Mouse (Mus musculus) heart, embryonic 16.5 days (tissue): ENCODE results near the gene Gm8909. TPM values are rescaled to one million over a fixed set of nuclear protein-coding genes. Genes with fewer than 3 reads are reported as not detected.
"Not testable (repeated sequence)": the region's sequence is repeated elsewhere in the genome, so short reads cannot be mapped to it uniquely, and the experiment has no call there.

ENCODE experiments used
- ATAC-seq: fragments of 200-750 bp; cut with Nextera tagmentation; replicated peaks from 2 replicates; pipeline ENCODE4 v1.8.0; 2017; ENCODE audit warnings: moderate number of reproducible peaks; ENCODE audit not compliant: insufficient read depth, low FRiP score; ENCODE audit errors: extremely low read depth
- H3K27ac ChIP-seq: fragments of 300-500 bp; sonication (generic); 2 replicates; pipeline ENCODE4 v1.5.1; 2014; ENCODE audit warnings: mild to moderate bottlenecking, low read length, control low read depth, moderate library complexity
- H3K27me3 ChIP-seq: fragments of 300-500 bp; sonication (generic); 2 replicates; pipeline ENCODE4 v1.6.1; 2014; ENCODE audit warnings: low read length, mixed read lengths; ENCODE audit not compliant: control insufficient read depth, insufficient read depth
- H3K36me3 ChIP-seq: fragments of 300-500 bp; sonication (generic); 2 replicates; pipeline ENCODE4 v1.6.1; 2014; ENCODE audit not compliant: control insufficient read depth, insufficient read depth
- H3K4me1 ChIP-seq: fragments of 300-500 bp; sonication (generic); 2 replicates; pipeline ENCODE4 v1.6.1; 2014; ENCODE audit warnings: low read length, mixed read lengths; ENCODE audit not compliant: control insufficient read depth, insufficient read depth
- H3K4me2 ChIP-seq: fragments of 300-500 bp; sonication (generic); 2 replicates; pipeline ENCODE4 v1.6.1; 2014; ENCODE audit warnings: low read depth, mild to moderate bottlenecking, control low read depth, low read length
- H3K4me3 ChIP-seq: fragments of 300-500 bp; sonication (generic); 2 replicates; pipeline ENCODE4 v1.5.1; 2014; ENCODE audit warnings: mild to moderate bottlenecking, control low read depth, low read length
- H3K9ac ChIP-seq: fragments of 300-500 bp; sonication (generic); 2 replicates; pipeline ENCODE4 v1.6.1; 2014; ENCODE audit warnings: low read length, control low read depth
- H3K9me3 ChIP-seq: fragments of 300-500 bp; sonication (generic); replicated peaks from 2 replicates; pipeline ENCODE4 v1.6.1; 2016; ENCODE audit warnings: low read length; ENCODE audit not compliant: control insufficient read depth
- WGBS: fragments of 180-500 bp; shearing (Covaris S2); extraction: QIAGEN DNeasy Blood & Tissue Kit; methylation state at CpG from one replicate; pipeline ENCODE4 v1.1.7; 2014; 5-methylcytosine and 5-hydroxymethylcytosine counted together
- polyA plus RNA-seq: library from polyadenylated mRNA; unstranded; fragments of >200 nt; fragmentation: Nextera tagmentation; extraction: Ambion mirVana; gene quantifications from 2 replicates; pipeline ENCODE4 v1.2.1, GENCODE M21; 2015

Gm8909 gene
- polyA plus RNA-seq, 1 experiment from 2014 or later, result 1.9 TPM

DNA sequence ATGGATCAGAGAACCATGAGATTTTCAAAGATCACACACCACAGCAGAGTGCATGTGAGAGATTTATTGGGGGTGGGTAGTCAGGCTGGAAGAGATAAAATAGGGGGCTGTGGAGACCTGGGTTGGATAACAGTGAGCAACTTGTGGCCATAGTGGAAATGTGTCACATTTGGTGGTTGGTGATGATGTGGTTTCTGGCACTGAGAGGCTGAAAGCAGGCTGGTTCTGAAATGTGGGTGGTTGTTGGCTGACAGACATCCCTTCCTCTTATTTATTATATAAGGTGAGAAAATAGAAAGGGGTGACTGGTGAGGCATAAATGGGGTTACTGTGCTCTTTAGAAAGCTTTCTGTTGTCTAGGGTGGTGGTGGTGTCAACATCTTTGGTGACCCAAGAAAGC lies 1.4 kb upstream of the Gm8909 start:
- Histone ChIP-seq H3K4me3 (no peak overlapping the region), H3K9ac (no peak overlapping the region), H3K27me3 (peaks cover 47% of the 10 kb centered on the region), H3K27ac (no peak overlapping the region), H3K36me3 (no peaks in the 10 kb centered on the region), H3K4me1 (peaks cover 3% of the 10 kb centered on the region; the same call in 1 of the 2 replicates), H3K4me2 (no peak overlapping the region), H3K9me3 (no peaks in the 10 kb centered on the region)
- ATAC-seq, result no peak

GRCm38 (mm10) chr17:36169094-36169493 lies 757 bp upstream of the Gm8909 start:
- not testable (repeated sequence) for H3K4me1 ChIP-seq, ATAC-seq, H3K36me3 ChIP-seq, H3K9ac ChIP-seq, H3K9me3 ChIP-seq, H3K4me2 ChIP-seq, H3K4me3 ChIP-seq, H3K27ac ChIP-seq
- no CpG with 5 or more reads among the region's 1 CpGs for WGBS
- peaks cover 49% of the 10 kb centered on the region for H3K27me3 ChIP-seq

- no peak; the same call in 1 of the 2 replicates for ATAC-seq
- H3K4me2 ChIP-seq, result peak overlapping the region; percentile 63
- H3K27ac ChIP-seq, result no peak overlapping the region
- peaks cover 55% of the 10 kb centered on the region for H3K27me3 ChIP-seq
- H3K4me3 ChIP-seq, result peak overlapping the region; percentile 55
- H3K9ac ChIP-seq, result no peak overlapping the region
- H3K4me1 ChIP-seq, result peaks cover 3% of the 10 kb centered on the region; the same call in 1 of the 2 replicates
- no peaks in the 10 kb centered on the region for H3K9me3 ChIP-seq
- 2% methylated on average over 49 of the region's 51 CpGs for WGBS
- H3K36me3 ChIP-seq, result no peaks in the 10 kb centered on the region
Measured at GRCm38 (mm10) chr17:36167306-36168038, 865 bp downstream of the Gm8909 start.

DNA sequence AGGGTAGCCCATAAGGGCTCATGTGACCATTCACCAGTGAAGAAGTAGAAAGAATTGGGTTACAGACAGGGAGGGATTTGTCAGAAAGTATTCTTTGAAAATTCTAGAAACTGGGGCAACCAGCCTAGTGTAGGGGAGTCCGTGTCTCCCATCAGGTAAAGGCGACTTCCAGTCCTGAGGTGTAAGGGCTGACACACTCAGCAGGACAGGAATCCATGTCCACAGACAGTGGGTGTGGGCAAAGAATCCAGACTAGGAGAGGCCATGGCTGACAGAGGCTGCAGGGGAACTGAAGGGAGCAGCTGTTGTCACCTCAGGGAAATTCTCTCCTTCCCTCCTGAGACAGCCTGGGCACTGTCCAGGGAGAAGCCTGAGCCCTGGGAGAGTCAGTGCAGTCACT lies 1.4 kb downstream of the Gm8909 start:
- ATAC-seq, result not testable (repeated sequence)

GRCm38 (mm10) chr17:36161129-36162051 lies 6.9 kb downstream of the Gm8909 start:
- H3K36me3 ChIP-seq, result no peaks in the 10 kb centered on the region
- ATAC-seq, result 0 out of 2 replicates have a peak, but pooled peaks have one; percentile 14
- no peak overlapping the region for H3K27ac ChIP-seq
- 3% methylated on average over 48 of the region's 56 CpGs for WGBS
- H3K4me3 ChIP-seq, result peak overlapping the region; percentile 36
- H3K9ac ChIP-seq, result no peak overlapping the region
- H3K9me3 ChIP-seq, result no peaks in the 10 kb centered on the region
- peaks cover 4% of the 10 kb centered on the region; the same call in 1 of the 2 replicates for H3K4me1 ChIP-seq
- H3K27me3 ChIP-seq, result peaks cover 49% of the 10 kb centered on the region
- peak overlapping the region; percentile 58 for H3K4me2 ChIP-seq

More for the DNA sequence above, 1.4 kb downstream of the Gm8909 start:
- not testable (repeated sequence) for H3K4me2 ChIP-seq, H3K9ac ChIP-seq, H3K27ac ChIP-seq, H3K4me3 ChIP-seq, H3K36me3 ChIP-seq, H3K4me1 ChIP-seq, H3K9me3 ChIP-seq
- 20% methylated on average over 2 of the region's 2 CpGs for WGBS
- H3K27me3 ChIP-seq, result peaks cover 60% of the 10 kb centered on the region

DNA sequence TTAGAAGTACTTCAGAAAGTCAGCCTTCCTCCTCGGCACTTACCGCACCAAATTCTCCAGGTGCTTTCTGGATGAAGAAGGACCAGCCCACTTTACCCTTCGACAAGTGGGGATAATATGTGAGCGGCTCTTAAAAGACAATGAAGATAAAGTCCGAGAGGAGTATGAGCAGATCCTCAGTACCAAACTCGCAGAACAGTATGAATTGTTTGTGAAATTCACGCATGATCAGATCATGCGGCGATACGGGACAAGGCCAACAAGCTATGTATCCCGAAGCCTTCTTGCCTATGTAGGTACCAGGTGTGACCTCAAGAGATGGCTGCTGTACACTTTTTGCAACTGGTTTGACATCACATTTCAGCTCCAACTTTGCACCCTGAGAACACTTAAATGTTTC lies 10.1 kb downstream of the Gm8909 start:
- H3K4me1 ChIP-seq, H3K36me3 ChIP-seq, ATAC-seq, H3K9me3 ChIP-seq, H3K9ac ChIP-seq, H3K27ac ChIP-seq: not testable (repeated sequence)
- peak overlapping the region; percentile 31; the same call in 1 of the 2 replicates for H3K4me3 ChIP-seq
- 16% methylated on average over 11 of the region's 11 CpGs for WGBS
- peaks cover 47% of the 10 kb centered on the region for H3K27me3 ChIP-seq
- H3K4me2 ChIP-seq, result peak overlapping the region; percentile 52

DNA sequence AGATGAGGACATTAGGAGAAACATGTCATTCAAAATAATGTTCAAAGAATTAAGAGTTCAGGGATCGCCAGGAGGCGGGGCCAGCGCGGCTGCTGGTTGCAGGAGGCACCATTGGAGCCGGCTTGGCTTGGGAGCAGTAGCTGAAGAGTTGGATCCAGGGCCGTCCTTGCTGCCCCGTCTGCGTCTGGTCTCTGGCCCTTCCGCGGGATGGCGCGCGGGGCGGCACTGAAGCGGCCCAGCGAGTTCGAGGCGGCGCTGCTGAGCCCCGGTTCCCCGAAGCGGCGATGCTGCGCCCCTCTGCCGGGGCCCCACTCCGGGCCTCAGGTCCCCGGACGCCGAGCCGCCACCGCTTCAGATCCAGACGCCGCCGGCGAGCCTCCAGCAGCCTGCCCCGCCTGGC lies 10.6 kb downstream of the Gm8909 start:
- 0 out of 2 replicates have a peak, but pooled peaks have one; percentile 45 for ATAC-seq
- not testable (repeated sequence) for H3K4me1 ChIP-seq, H3K9me3 ChIP-seq, H3K27ac ChIP-seq, H3K36me3 ChIP-seq
- peaks cover 49% of the 10 kb centered on the region for H3K27me3 ChIP-seq
- H3K4me3 ChIP-seq, result peak overlapping the region; percentile 31
- peak overlapping the region; percentile 52 for H3K4me2 ChIP-seq
- WGBS, result 0% methylated on average over 36 of the region's 36 CpGs
- H3K9ac ChIP-seq, result 0 out of 2 replicates have a peak overlapping the region, but pooled peaks have one; percentile 2

DNA sequence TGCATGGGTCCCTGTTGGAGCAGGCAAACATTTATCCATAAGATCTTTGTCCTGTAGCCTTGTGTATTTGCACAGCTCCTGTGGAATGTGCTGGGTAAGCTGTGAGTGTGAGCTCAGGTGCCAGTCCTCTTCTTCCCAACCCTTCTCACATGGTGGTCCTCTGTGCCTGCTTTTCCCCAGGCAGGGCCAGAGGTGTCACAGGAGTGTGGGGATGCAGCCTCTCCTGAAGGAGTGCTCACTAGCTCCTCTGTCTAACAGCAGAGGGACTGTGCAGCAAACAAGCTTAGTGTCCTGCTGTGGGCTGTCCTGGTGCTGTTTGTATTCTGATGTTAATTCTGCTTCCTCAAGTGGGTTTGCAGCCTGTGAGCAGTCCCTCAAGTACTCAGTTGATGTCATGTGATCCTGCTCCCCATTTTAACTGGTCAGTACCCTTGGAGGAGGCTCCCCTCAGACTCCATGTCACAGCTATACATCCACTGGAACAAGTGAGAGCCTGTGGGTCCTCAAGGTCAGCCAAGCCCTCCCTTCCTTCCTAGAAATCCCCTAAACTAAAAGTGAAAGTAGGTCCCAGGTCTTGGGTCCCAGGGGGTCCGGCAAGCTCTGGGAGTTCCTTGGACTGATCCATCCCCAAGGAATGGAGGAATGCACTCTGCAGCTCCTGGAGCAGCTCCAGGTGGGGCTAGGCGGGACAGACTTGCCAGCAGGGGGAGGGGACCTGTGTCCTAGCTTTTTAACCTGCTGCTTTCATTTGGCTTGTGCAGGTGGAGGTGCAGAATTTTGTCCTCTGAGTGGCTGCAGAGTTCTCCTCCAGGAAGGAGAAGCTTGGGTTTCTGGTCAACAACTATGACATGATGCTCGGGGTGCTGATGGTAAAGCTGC lies 13.8 kb downstream of the Gm8909 start:
- Histone ChIP-seq H3K4me2 (0 out of 2 replicates have a peak overlapping the region, but pooled peaks have one; percentile 6), H3K4me1 (no peaks in the 10 kb centered on the region), H3K9ac (no peak overlapping the region), H3K36me3 (no peaks in the 10 kb centered on the region), H3K9me3 (no peaks in the 10 kb centered on the region), H3K27me3 (peaks cover 34% of the 10 kb centered on the region), H3K4me3 (no peak overlapping the region), H3K27ac (no peak overlapping the region)
- ATAC-seq, result no peak
- 23% methylated on average over 3 of the region's 3 CpGs for WGBS
